Mouse (Mus musculus): ENCODE results near the gene Gm21818.
"Not testable (repeated sequence)": the region's sequence is repeated elsewhere in the genome, so short reads cannot be mapped to it uniquely, and the experiment has no call there.

- not testable (repeated sequence) for TF ChIP-seq EP300 (optimal IDR thresholded peaks at IDR 0.05); CTCF (IDR thresholded peaks at IDR 0.05; ENCODE audit: low read depth)
These were observed 48.7 kb downstream of the Gm21818 start for GRCm38 (mm10) chr13:120220922-120221321.
